Mouse (Mus musculus): ENCODE measurements at regions not wholly inside any gene's neighbourhood (a gene's known extent, or its start where the extent isn't known, plus 50 kb on each side); places are given as distances from the start of the nearest gene placed in this dataset.

DNA sequence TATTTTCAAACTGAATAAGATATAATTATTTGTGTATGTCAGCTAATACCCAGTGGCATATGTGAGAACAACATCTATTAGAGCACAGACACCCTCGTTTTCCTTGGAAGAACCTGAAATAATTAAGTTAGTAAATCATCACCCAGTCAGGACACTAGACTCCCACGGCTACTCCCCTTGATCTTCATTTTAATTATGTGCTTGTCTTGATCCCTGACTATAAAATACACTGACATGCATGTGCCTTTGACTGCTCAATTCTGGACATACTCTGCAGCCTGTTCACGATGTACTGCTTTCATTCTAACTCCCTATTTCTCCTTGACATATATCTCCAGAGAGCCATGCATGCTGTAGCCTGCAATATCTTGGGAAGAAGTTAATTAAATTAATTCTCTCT lies 232.7 kb upstream of the Atxn7l3b start:
- Histone ChIP-seq H3K36me3 (no peaks in the 10 kb centered on the region), H3K9me3 (replicated peaks) (no peaks in the 10 kb centered on the region), H3K9ac (no peak overlapping the region), H3K4me1 (no peaks in the 10 kb centered on the region), H3K27ac (no peak overlapping the region), H3K27me3 (no peaks in the 10 kb centered on the region), H3K4me3 (no peak overlapping the region), H3K4me2 (replicated peaks) (no peak overlapping the region)
- WGBS: 64% methylated on average over 3 of the region's 3 CpGs
- peak; percentile 54; the same call in 1 of the 2 replicates for ATAC-seq (ENCODE audit: low FRiP score)

DNA sequence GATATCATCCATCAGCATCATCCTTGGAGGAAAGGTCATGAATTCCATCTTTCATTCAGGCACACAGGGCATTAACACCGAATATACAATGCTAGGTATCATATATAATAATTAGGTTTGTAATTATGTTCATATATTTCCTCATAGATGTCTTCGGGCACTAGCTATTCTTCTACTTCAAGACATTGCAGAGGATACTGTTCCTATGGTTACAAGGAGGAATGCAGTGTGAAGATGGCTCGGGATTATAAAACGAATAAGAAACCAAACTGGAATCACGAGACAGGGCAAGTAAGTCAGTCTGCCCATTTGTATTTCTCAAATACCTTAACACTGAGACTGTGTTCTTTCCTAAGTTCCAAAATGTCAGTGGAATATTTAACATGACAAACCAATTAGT lies 231.3 kb upstream of the Atxn7l3b start:
- Histone ChIP-seq H3K9me3 (replicated peaks) (no peaks in the 10 kb centered on the region), H3K4me2 (replicated peaks) (no peak overlapping the region), H3K4me3 (no peak overlapping the region), H3K9ac (no peak overlapping the region), H3K27me3 (no peaks in the 10 kb centered on the region), H3K27ac (no peak overlapping the region), H3K4me1 (no peaks in the 10 kb centered on the region), H3K36me3 (no peaks in the 10 kb centered on the region)
- no peak for ATAC-seq (ENCODE audit: low FRiP score)
- 85% methylated on average over 5 of the region's 5 CpGs for WGBS

DNA sequence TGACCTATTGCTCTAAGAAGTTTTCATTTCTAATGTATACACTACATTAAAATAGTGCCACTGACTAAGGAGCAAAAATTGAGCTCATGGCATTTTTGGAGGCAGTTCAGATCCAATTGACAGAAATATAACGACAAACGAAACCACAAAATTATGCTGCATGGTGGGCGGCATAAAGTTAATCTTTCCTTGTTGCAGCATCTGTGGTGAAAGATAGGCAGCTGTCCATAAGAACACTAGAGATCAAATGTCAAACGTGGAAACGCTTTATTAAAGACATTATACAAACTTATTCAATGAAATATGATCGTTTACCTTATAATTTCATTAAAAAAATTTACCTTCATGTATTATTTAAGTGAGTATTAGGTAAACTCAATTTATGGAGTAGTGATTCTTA lies 230.2 kb upstream of the Atxn7l3b start:
- 89% methylated on average over 6 of the region's 6 CpGs for WGBS
- no peaks in the 10 kb centered on the region for H3K4me1 ChIP-seq
- no peaks in the 10 kb centered on the region for H3K36me3 ChIP-seq
- H3K4me2 ChIP-seq (replicated peaks): no peak overlapping the region
- ATAC-seq (ENCODE audit: low FRiP score): no peak
- no peak overlapping the region for H3K27ac ChIP-seq
- H3K4me3 ChIP-seq: no peak overlapping the region
- H3K9me3 ChIP-seq (replicated peaks): no peaks in the 10 kb centered on the region
- no peaks in the 10 kb centered on the region for H3K27me3 ChIP-seq
- no peak overlapping the region for H3K9ac ChIP-seq

DNA sequence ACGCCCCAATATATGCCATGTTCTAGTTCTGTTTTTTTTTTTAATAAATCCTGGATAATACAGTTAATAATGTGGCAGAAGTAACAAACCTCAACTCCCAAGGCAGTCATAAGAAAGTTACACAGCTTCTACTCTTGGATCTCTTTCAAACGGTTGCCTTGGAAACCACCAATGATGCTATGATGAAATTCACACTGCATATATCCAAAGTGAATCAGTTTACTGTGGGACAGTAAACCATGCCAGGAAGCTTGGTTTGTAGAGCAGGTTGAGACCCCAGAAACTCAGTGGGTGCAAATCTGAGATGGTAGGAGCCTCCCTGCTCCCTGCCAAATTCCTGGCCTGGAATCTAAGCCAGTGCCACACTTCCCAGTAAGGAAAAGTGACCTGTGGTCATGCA lies 212.8 kb upstream of the Atxn7l3b start:
- Histone ChIP-seq H3K4me1 (no peaks in the 10 kb centered on the region), H3K27ac (no peak overlapping the region), H3K36me3 (no peaks in the 10 kb centered on the region), H3K9me3 (replicated peaks) (0 out of 2 replicates have a peak, but pooled peaks cover 7% of the 10 kb centered on the region), H3K4me2 (replicated peaks) (no peak overlapping the region), H3K4me3 (no peak overlapping the region), H3K27me3 (no peaks in the 10 kb centered on the region), H3K9ac (no peak overlapping the region)
- WGBS: 83% methylated on average over 2 of the region's 2 CpGs
- ATAC-seq (ENCODE audit: low FRiP score): no peak

DNA sequence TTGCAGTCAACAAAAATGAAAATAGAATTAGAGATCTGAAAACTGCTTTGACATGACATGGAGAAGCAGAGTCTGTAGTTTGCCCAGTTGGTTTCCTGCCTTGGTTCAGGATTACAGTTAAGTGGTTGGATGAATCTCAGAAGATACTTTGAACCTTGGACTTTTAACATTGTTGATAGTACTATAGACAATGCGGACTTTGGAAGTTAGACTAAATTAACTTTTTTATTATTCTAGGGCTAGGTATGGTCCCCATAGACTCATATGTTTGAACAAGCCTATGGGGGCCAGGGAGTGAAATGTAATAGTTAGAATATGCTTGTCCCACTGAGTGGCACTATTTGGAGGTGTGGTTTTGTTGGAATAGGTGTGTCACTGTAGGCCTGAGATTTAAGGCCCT lies 186.2 kb upstream of the Atxn7l3b start:
- no peak overlapping the region for H3K4me3 ChIP-seq
- H3K4me1 ChIP-seq: no peaks in the 10 kb centered on the region
- H3K27ac ChIP-seq: no peak overlapping the region
- no peak for ATAC-seq (ENCODE audit: low FRiP score)
- H3K9me3 ChIP-seq (replicated peaks): no peaks in the 10 kb centered on the region
- whole genome bisulfite sequencing: 92% methylated on average over 1 of the region's 1 CpGs
- H3K9ac ChIP-seq: no peak overlapping the region
- H3K36me3 ChIP-seq: no peaks in the 10 kb centered on the region
- no peak overlapping the region for H3K4me2 ChIP-seq (replicated peaks)
- no peaks in the 10 kb centered on the region for H3K27me3 ChIP-seq

DNA sequence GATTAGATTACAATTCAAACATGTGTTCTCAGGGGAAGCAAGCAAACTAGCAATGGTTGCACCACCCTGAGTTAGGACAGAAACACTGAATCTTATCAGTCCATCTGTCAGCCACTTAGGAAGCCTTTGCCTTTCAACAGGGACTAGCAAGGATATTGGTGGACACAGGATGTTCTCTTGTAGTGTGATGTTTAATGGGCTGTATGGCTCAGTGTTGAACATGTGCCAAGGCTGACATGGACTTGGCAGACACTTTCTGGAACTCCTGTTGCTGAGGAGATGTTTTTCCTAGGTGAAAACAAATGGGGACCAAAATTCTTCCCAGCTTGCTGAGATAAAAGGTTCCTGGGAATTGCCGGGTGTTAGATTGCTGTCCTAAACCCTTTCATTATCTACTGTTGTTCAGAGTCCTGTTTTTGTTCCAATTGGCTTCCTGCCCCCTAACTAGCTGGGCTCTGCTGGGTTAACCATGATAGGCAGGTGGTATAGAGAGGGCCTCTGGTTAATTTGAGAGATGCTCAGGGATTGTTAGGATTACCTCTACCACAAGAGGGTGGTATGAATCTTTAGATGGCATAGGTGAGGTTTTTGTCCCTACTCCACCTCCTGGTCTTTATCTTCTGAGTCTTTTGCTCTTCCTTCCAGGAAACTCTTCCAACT lies 177.1 kb upstream of the Atxn7l3b start:
- no peak overlapping the region for H3K27ac ChIP-seq
- 0 out of 2 replicates have a peak, but pooled peaks have one; percentile 16 for ATAC-seq (ENCODE audit: low FRiP score)
- no peak overlapping the region for H3K4me2 ChIP-seq (replicated peaks)
- H3K4me3 ChIP-seq: no peak overlapping the region
- H3K4me1 ChIP-seq: no peaks in the 10 kb centered on the region
- H3K36me3 ChIP-seq: no peaks in the 10 kb centered on the region
- H3K9me3 ChIP-seq (replicated peaks): no peaks in the 10 kb centered on the region
- no peaks in the 10 kb centered on the region for H3K27me3 ChIP-seq
- no peak overlapping the region for H3K9ac ChIP-seq
- 42% methylated on average over 1 of the region's 1 CpGs for WGBS

DNA sequence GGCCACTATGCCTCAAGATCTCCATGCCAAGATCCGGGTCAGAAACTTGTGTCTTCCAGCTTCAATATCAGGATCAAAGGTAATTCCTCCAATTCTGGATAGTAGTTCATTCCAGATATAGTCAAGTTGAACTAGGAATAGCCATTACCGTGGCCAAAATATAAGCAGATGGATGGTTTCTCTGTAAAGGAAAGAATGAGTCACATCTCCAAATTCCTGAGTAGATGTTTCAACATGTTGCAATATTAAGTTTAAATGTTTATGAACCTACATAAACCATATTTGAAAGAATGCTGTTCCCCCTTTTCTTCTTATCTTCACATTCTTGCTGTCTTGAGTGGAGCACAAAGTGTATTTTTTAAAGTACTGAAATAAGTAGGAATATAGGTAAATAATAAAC lies 176.5 kb upstream of the Atxn7l3b start:
- Histone ChIP-seq H3K36me3 (no peaks in the 10 kb centered on the region), H3K9ac (no peak overlapping the region), H3K9me3 (replicated peaks) (no peaks in the 10 kb centered on the region), H3K4me1 (no peaks in the 10 kb centered on the region), H3K4me3 (no peak overlapping the region), H3K27ac (no peak overlapping the region), H3K4me2 (replicated peaks) (no peak overlapping the region), H3K27me3 (no peaks in the 10 kb centered on the region)
- no peak for ATAC-seq (ENCODE audit: low FRiP score)
- 86% methylated on average over 2 of the region's 2 CpGs for WGBS
